Mouse (Mus musculus): ENCODE measurements around the gene Pola1.

Pola1 gene

DNA sequence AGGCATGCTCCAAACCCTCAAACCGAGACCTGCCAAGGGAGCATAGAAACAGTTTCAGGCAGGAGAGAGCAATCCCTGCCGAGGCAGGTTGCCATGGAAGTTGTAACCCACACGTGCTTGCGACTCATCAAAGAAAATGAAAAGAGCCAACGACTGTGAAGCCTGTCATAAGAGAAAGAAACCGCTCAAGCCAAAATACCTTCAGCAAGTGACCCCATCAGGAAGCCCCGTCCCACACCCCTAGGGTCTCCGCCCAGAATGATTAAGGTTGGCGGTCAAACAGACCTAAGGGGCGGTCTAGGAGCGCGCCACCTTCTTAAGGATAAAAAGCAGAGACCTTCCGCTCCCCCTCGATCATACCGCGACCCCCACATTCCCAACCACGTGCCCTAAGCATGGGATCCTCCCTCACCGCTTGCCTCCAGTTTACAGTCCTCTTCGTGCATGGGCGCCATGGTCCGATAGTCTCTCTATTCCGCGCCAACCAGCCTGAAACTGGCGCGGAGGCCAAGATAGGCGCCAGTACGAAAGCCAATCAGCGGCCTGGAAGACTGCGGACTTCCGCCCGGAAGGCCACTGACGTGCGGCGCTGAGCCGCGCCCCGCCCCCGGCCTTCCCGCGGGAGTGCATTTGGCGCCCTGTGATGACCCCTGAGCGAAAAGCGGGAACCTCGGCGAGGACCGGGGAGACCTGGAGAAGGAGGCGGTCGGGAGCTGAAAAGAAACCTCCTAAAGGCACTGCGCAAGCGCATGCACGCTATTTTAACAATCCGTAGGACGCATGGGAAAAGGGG lies at the start of gene Pola1:
TSS of gene Pola1 (minus strand) at position 499 of the 793 bp plus-strand sequence.
- DNase-seq (ENCODE audit: low read depth, low spot score) = peak; percentile 95

GRCm38 (mm10) chrX:93676228-93676627 lies 44.3 kb upstream of the Pola1 start:
- no peak for DNase-seq (ENCODE audit: low read depth, low spot score)

- peak; percentile 78 for DNase-seq (ENCODE audit: low read depth, low spot score)
These were observed 43.2 kb upstream of the Pola1 start for GRCm38 (mm10) chrX:93674836-93675795.

DNA sequence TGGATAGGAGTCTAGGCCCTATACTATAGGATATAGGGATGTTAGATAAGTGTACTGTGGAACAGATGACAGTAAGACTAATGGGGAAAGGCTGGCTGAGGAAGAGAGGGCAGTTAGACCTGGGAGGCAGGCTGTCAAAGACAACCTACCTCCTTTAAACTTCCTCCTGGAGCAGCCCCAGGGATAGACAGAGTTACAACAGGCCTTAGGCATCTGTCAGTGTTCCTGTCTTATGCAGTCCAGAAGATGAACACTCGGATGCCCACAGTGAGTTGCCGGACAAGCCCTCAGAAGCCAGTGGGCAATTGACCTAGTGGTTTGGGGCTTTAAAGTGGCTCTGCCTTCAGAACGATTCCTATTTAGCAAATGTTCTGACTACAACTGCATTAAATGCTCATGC lies 42.5 kb upstream of the Pola1 start:
- no peak for DNase-seq (ENCODE audit: low read depth, low spot score)

DNA sequence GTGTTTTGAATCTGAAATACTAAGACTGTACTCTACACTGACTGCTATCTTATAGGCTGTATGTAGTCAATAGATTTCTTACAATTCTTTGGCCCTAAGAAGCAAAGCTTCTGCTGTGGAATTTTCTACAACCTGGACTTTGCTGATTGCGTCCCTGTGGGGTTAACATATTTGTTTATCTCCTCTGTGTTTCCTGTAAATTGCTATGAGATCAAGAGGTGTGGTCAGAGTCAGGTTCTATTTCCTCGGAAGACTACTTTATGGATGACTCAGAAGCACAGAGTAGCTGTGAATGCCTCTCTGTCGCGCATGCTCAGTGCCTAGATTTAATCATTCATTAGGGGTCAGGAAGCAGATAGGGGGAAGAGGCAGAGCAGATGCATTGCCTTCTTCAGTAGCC lies 32.8 kb upstream of the Pola1 start:
- peak; percentile 46 for DNase-seq (ENCODE audit: low read depth, low spot score)

GRCm38 (mm10) chrX:93663919-93664586 lies 32.1 kb upstream of the Pola1 start:
- DNase-seq (ENCODE audit: low read depth, low spot score) = peak; percentile 53

DNA sequence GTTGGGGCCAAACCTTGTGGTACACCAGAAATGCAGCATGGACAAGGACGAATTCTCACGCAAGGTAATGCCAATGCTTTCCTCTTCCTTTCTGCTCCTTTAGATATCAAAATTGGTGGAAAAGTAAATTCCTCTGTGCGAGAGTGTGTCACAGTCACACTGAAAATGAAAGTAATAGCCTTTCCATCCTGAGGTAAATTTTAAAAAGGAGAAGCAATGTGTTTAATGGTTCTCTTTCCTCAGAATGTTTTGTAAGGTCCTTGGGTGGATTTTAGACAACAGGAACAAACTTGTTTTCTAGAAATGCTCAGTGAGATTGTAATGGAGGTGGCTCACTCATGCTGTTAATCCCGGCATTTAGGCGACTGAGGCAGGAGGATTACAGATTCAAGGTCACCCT lies 23.2 kb upstream of the Pola1 start:
- DNase-seq (ENCODE audit: low read depth, low spot score) = no peak

DNA sequence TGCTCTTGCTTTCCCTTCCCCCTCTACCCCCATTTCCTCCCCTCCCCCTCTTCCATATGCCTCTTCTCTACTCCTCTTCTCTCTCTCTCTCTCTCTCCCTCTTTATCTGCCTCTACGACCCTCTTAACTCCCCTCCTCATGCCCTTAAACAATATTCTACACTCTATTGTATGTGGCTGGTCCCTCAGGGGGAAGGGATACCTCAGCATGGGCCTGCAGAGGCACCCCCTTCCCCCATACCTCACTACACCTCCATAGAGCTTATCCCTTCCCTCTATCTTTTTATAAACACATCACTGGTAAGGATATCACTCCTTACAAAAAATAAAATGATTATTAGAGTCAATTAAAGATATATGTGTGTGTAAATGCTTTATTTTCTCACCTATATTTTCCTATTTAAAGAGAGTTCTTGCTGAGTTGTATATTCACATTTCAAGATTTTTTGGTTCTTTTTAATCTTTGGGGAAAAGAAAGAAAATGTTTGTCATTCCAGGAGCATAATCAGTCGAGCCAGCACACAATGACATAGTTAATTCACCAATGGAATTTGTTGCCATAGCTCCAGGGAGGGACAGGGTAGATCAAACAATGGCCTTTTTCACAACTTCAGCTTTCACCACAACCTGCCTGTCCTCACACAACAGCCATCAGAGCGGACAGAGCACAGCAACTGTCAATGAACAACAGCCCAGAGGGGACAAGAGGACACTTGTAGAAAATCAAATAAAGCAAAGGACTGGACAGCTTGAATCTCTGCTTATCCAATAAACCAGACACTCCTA lies 22.5 kb upstream of the Pola1 start, which contains the start of gene Pcyt1b:
TSS of gene Pcyt1b (plus strand) at position 646 of the 785 bp plus-strand sequence.
- DNase-seq (ENCODE audit: low read depth, low spot score) = no peak

GRCm38 (mm10) chrX:93650738-93651137 lies 18.8 kb upstream of the Pola1 start:
- DNase-seq (ENCODE audit: low read depth, low spot score) = no peak

DNA sequence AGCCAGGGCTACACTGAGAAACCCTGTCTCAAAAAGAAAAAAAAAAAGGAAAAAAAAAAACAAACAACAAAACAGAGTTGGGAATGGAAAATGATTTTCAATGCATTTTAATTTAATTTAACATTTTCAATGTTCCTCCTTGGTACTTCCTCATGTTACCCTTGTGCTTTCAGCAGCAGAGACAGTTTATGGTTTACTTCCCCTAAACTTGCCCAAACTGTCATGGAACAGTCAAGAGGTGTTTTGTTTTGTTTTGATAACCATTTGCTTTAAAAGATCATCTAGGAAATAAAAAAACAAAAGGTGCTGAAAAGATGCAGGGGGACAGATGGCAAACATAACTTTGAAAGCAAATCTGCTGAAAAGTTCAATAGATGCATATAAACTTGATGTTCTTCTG lies 12.1 kb upstream of the Pola1 start:
- no peak for DNase-seq (ENCODE audit: low read depth, low spot score)

GRCm38 (mm10) chrX:93643600-93643999 lies 11.6 kb upstream of the Pola1 start:
- no peak for DNase-seq (ENCODE audit: low read depth, low spot score)

GRCm38 (mm10) chrX:93634861-93635375 lies 3.0 kb upstream of the Pola1 start:
- DNase-seq (ENCODE audit: low read depth, low spot score) = peak; percentile 9

GRCm38 (mm10) chrX:93630256-93630655 lies 1.7 kb downstream of the Pola1 start:
- no peak for DNase-seq (ENCODE audit: low read depth, low spot score)

DNA sequence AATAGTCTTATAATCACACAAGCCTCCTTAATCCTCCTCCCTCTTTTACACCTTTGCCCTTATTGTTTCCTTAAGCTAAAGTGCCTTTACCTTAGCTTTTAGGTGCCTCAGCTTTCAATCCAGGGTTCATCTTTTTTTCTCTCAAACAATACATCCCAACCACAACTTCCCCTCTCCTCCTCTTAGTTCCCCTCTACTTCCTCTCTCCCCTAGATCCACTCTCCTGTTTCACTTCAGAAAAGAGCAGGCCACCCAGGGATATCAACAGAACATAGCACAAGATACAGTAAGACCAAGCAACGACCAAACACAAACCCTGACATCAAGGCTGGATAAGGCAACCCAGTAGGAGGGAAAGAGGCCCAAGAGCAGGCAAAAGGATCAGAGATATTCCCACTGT lies 29.7 kb downstream of the Pola1 start:
- DNase-seq (ENCODE audit: low read depth, low spot score) = no peak

- no peak for DNase-seq (ENCODE audit: low read depth, low spot score)
These were observed 37.7 kb downstream of the Pola1 start for GRCm38 (mm10) chrX:93594283-93594682.

DNA sequence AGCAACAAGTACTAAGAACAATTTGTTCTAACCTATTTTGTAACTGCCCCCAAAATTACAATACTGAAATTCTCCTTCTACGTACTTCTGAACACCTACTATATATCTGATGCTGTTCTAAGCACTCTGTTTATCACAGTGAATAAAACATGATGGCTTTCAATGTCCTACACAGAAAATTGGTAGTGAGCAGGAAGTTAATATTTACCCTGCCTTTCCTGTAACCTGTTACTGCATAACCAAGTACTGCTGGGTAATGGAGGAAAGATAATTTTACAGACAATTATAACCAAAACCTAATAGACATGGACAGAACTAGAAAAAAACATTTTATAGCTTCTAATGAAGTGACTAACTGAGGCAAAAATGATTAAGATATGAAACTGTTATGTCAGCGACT lies 51.0 kb downstream of the Pola1 start:
- DNase-seq (ENCODE audit: low read depth, low spot score) = no peak

- DNase-seq (ENCODE audit: low read depth, low spot score) = no peak
These were observed 74.8 kb downstream of the Pola1 start for GRCm38 (mm10) chrX:93557171-93557570.

DNA sequence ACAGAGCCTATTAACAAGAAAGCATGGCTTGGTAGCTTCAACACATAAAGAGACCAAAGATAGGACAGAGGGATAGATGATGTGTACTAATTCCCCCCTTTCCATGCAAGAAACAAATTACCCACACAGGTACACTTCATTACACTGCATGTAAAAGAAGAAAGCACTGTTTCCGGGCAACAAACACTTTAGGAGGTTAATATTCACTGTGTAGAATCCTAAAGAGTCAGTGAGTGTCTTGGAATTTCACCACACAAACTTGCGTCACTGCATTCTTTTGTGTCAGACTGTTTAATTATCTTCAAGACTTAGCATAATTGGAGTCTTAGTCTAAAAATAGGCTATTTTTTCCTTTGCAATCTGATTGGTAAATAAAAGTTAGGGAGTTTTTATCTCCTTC lies 92.2 kb downstream of the Pola1 start:
- DNase-seq (ENCODE audit: low read depth, low spot score) = no peak

DNA sequence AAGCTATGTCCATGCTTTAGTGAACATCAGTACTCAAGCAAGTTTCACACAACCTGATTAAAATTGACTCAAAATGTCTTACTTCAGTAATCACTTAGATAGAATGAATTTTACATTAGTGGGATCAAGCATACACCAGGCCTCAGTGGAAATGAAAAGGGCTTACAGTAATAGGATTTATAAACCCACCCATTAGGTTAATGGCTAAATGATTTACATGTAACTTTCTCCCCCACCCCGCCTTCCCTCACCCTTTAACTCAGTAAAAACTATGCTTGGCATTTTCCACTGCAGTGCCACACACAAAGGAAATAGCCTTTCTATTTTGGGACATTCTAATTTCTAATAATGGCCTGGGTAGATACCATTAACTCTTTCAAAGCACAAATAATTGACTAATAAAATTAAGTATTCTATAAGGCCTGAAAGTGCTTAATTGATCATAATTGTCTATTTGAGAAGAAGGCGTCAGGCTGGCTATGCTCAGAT lies 129.0 kb downstream of the Pola1 start:
- no peak for DNase-seq (ENCODE audit: low read depth, low spot score)

- no peak for DNase-seq (ENCODE audit: low read depth, low spot score)
These were observed 134.4 kb downstream of the Pola1 start for GRCm38 (mm10) chrX:93497597-93497996.

GRCm38 (mm10) chrX:93465711-93466110 lies 166.2 kb downstream of the Pola1 start:
- DNase-seq (ENCODE audit: low read depth, low spot score) = peak; percentile 4
